Mouse (Mus musculus) MEL (cell line): Measurements from ENCODE around the gene Rgs13. TPM values are rescaled to one million over a fixed set of nuclear protein-coding genes. Genes with fewer than 3 reads are reported as not detected.

Experiments
- DNase-seq: peaks from one replicate; pipeline ENCODE4 v3.0.0; 2011; ENCODE audit warnings: low read depth, low spot score
- H3K27ac ChIP-seq: 2 replicates; pipeline ENCODE4 v1.5.1; 2012; ENCODE audit warnings: low read depth, mild to moderate bottlenecking, control low read depth, low read length, moderate library complexity; ENCODE audit not compliant: control insufficient read depth
- H3K27me3 ChIP-seq, 2 experiments: fragments of 150-350 bp in 1 of 2; sonication (generic) in 1 of 2; 2 replicates each; pipeline ENCODE4 v1.6.1; 2012; ENCODE audit warnings: low read length in 2 of 2, mild to moderate bottlenecking in 2 of 2, improper control_type of control experiment in 1 of 2, moderate library complexity in 1 of 2; ENCODE audit not compliant: insufficient read depth in 2 of 2, control insufficient read depth in 1 of 2
- H3K36me3 ChIP-seq, 2 experiments: 2 replicates each; pipeline ENCODE4 v1.6.1; 2012 to 2014; ENCODE audit warnings: low read length in 2 of 2, improper control_type of control experiment in 1 of 2, inconsistent platforms in 1 of 2, mild to moderate bottlenecking in 1 of 2; ENCODE audit not compliant: insufficient read depth in 2 of 2, control insufficient read depth in 1 of 2
- H3K4me1 ChIP-seq, 2 experiments: fragments of 150-350 bp in 1 of 2; sonication (generic) in 1 of 2; 2 replicates each; pipeline ENCODE4 v1.6.1; 2012; ENCODE audit warnings: low read length in 2 of 2, improper control_type of control experiment in 1 of 2, mild to moderate bottlenecking in 1 of 2; ENCODE audit not compliant: insufficient read depth in 2 of 2, control insufficient read depth in 1 of 2
- H3K4me3 ChIP-seq, 2 experiments: fragments of 150-350 bp in 1 of 2; sonication (generic) in 1 of 2; 2 replicates each; pipeline ENCODE4 v1.5.1; 2012; ENCODE audit warnings: low read depth in 2 of 2, low read length in 2 of 2, mild to moderate bottlenecking in 2 of 2, moderate library complexity in 2 of 2, control low read depth in 1 of 2, improper control_type of control experiment in 1 of 2; ENCODE audit not compliant: control insufficient read depth in 1 of 2, insufficient read depth in 1 of 2
- H3K79me2 ChIP-seq: 2 replicates; pipeline ENCODE4 v1.6.1; 2012; ENCODE audit warnings: mild to moderate bottlenecking, low read length, moderate library complexity; ENCODE audit not compliant: control insufficient read depth, poor library complexity, insufficient read depth
- H3K9ac ChIP-seq: 2 replicates; pipeline ENCODE4 v1.6.1; 2012; ENCODE audit warnings: low read depth, mild to moderate bottlenecking, control low read depth, low read length, moderate library complexity; ENCODE audit not compliant: control insufficient read depth, poor library complexity, severe bottlenecking
- H3K9me3 ChIP-seq: fragments of 150-350 bp; sonication (generic); replicated peaks from 2 replicates; pipeline ENCODE4 v1.6.1; 2012; ENCODE audit warnings: mild to moderate bottlenecking, low read length, improper control_type of control experiment, moderate library complexity; ENCODE audit not compliant: insufficient read depth
- CTCF ChIP-seq, 3 experiments: IDR thresholded peaks in 2 of 3; conservative IDR thresholded peaks in 1 of 3; 2 replicates each; pipeline ENCODE4 v1.5.1; 2011 to 2012; ENCODE audit warnings: low read length in 3 of 3, low read depth in 2 of 3, mild to moderate bottlenecking in 2 of 3, improper control_type of control experiment in 1 of 3, inconsistent platforms in 1 of 3, mixed read lengths in 1 of 3, moderate library complexity in 1 of 3; ENCODE audit not compliant: control insufficient read depth in 1 of 3, insufficient read depth in 1 of 3, poor library complexity in 1 of 3, severe bottlenecking in 1 of 3
- E2F4 ChIP-seq: IDR thresholded peaks from 2 replicates; pipeline ENCODE4 v1.6.1; 2011; ENCODE audit warnings: low read depth, low read length, improper control_type of control experiment, borderline replicate concordance
- ELF1 ChIP-seq: IDR thresholded peaks from 2 replicates; pipeline ENCODE4 v1.6.1; 2014; ENCODE audit warnings: low read depth, mild to moderate bottlenecking, inconsistent platforms, low read length, improper control_type of control experiment, moderate library complexity
- EP300 ChIP-seq, 2 experiments: IDR thresholded peaks; 2 replicates each; pipeline ENCODE4 v1.6.1; 2011; ENCODE audit warnings: improper control_type of control experiment in 2 of 2, low read length in 2 of 2, low read depth in 1 of 2, mild to moderate bottlenecking in 1 of 2
- ETS1 ChIP-seq: IDR thresholded peaks from 2 replicates; pipeline ENCODE4 v1.6.1; 2012; ENCODE audit warnings: low read depth, mild to moderate bottlenecking, inconsistent platforms, low read length, improper control_type of control experiment, moderate library complexity
- GATA1 ChIP-seq: IDR thresholded peaks from 2 replicates; pipeline ENCODE4 v1.6.1; 2011; ENCODE audit warnings: low read depth, low read length, improper control_type of control experiment
- HCFC1 ChIP-seq: IDR thresholded peaks from 2 replicates; pipeline ENCODE4 v1.6.1; 2012; ENCODE audit warnings: low read depth, mild to moderate bottlenecking, inconsistent platforms, low read length, improper control_type of control experiment, moderate library complexity
- KAT2A ChIP-seq: conservative IDR thresholded peaks from 2 replicates; pipeline ENCODE4 v1.6.1; 2012; ENCODE audit warnings: low read depth, low read length, improper control_type of control experiment, inconsistent platforms
- MAFK ChIP-seq: IDR thresholded peaks from 2 replicates; pipeline ENCODE4 v1.6.1; 2011; ENCODE audit warnings: low read depth, mild to moderate bottlenecking, low read length, improper control_type of control experiment, borderline replicate concordance
- MAZ ChIP-seq: IDR thresholded peaks from 2 replicates; pipeline ENCODE4 v1.6.1; 2012; ENCODE audit warnings: low read depth, mild to moderate bottlenecking, inconsistent platforms, low read length, improper control_type of control experiment
- MYB ChIP-seq: IDR thresholded peaks from 2 replicates; pipeline ENCODE4 v1.6.1; 2011; ENCODE audit warnings: mild to moderate bottlenecking, low read depth, low read length, improper control_type of control experiment
- MYC ChIP-seq: IDR thresholded peaks from 2 replicates; pipeline ENCODE4 v1.6.1; 2011; ENCODE audit warnings: low read depth, mild to moderate bottlenecking, low read length, improper control_type of control experiment, moderate library complexity
- NRF1 ChIP-seq: IDR thresholded peaks from 2 replicates; pipeline ENCODE4 v1.6.1; 2014; ENCODE audit warnings: low read depth, mild to moderate bottlenecking, inconsistent platforms, low read length, improper control_type of control experiment, moderate library complexity; ENCODE audit not compliant: poor library complexity, insufficient read depth, severe bottlenecking
- POLR2AphosphoS5 ChIP-seq: IDR thresholded peaks from 2 replicates; pipeline ENCODE4 v1.6.1; 2012; ENCODE audit warnings: low read depth, borderline replicate concordance, mild to moderate bottlenecking, inconsistent platforms, low read length, moderate library complexity, mixed read lengths
- RAD21 ChIP-seq: IDR thresholded peaks from 2 replicates; pipeline ENCODE4 v1.6.1; 2011; ENCODE audit warnings: mild to moderate bottlenecking, low read depth, low read length, improper control_type of control experiment
- RCOR1 ChIP-seq: IDR thresholded peaks from 2 replicates; pipeline ENCODE4 v1.6.1; 2012; ENCODE audit warnings: low read depth, mild to moderate bottlenecking, inconsistent platforms, low read length, improper control_type of control experiment
- UBTF ChIP-seq: IDR thresholded peaks from 2 replicates; pipeline ENCODE4 v1.6.1; 2012; ENCODE audit warnings: low read depth, mild to moderate bottlenecking, inconsistent platforms, low read length, improper control_type of control experiment, moderate library complexity, borderline replicate concordance; ENCODE audit not compliant: insufficient read depth
- ZC3H11A ChIP-seq: IDR thresholded peaks from 2 replicates; pipeline ENCODE4 v1.6.1; 2012; ENCODE audit warnings: low read depth, mild to moderate bottlenecking, inconsistent platforms, low read length, improper control_type of control experiment
- ZMIZ1 ChIP-seq: IDR thresholded peaks from 2 replicates; pipeline ENCODE4 v1.6.1; 2012; ENCODE audit warnings: low read depth, mild to moderate bottlenecking, inconsistent platforms, low read length, improper control_type of control experiment, moderate library complexity
- polyA plus RNA-seq, 2 experiments: library from polyadenylated mRNA; stranded (reverse) in 1 of 2; unstranded in 1 of 2; fragments of >175 nt in 1 of 2; fragments of >200 nt in 1 of 2; gene quantifications; 2 replicates each; pipeline versions ENCODE4 v1.2.1 to v1.2.4; 2012; ENCODE audit warnings: low replicate concordance in 2 of 2, low read depth in 1 of 2; ENCODE audit not compliant: insufficient read length in 2 of 2, insufficient read depth in 1 of 2, missing spikeins in 1 of 2
- total RNA-seq: library from RNA; depleted of rRNA; stranded (reverse); fragments of 300-350 nt; gene quantifications from 2 replicates; pipeline ENCODE4 v1.2.3, GENCODE M21; 2012

Rgs13 gene
- total and polyA plus RNA-seq, 3 experiments = not detected

- Histone ChIP-seq H3K79me2 (no peaks in the 10 kb centered on the region), H3K9me3 (no peaks in the 10 kb centered on the region), H3K27ac (no peak overlapping the region), H3K9ac (no peak overlapping the region), H3K4me1 (no peaks in the 10 kb centered on the region), H3K27me3 (no peaks in the 10 kb centered on the region), H3K4me3 (no peak overlapping the region), H3K36me3 (no peaks in the 10 kb centered on the region)
- no peak for TF ChIP-seq UBTF
- no peak for TF ChIP-seq RAD21
- no peak for TF ChIP-seq EP300 (IDR thresholded peaks at IDR 0.05; ENCODE audit: low read depth in 1 of 2, low read length in 2 of 2)
- TF ChIP-seq CTCF (IDR thresholded peaks at IDR 0.05 in 2 of 3, conservative IDR thresholded peaks at IDR 0.05 in 1 of 3; ENCODE audit: control insufficient read depth in 1 of 3, insufficient read depth in 1 of 3, low read depth in 2 of 3, low read length in 3 of 3, poor library complexity in 1 of 3, severe bottlenecking in 1 of 3) = no peak
- no peak for TF ChIP-seq MAZ
- no peak for TF ChIP-seq NRF1
- no peak for TF ChIP-seq MYC
- TF ChIP-seq ZMIZ1 = no peak
- no peak for TF ChIP-seq MAFK
- no peak for TF ChIP-seq GATA1
- no peak for TF ChIP-seq ETS1
- TF ChIP-seq KAT2A = no peak
- TF ChIP-seq ELF1 = no peak
- DNase-seq = no peak
Measured at GRCm38 (mm10) chr1:144127965-144128364, 49.2 kb downstream of the Rgs13 start.

GRCm38 (mm10) chr1:144120042-144120441 is 57.1 kb downstream of the Rgs13 start:
- no peaks in the 10 kb centered on the region for H3K9me3 ChIP-seq
- TF ChIP-seq ZMIZ1 (no peak), HCFC1 (no peak), KAT2A (no peak), POLR2AphosphoS5 (no peak), MYB (no peak), ZC3H11A (no peak), CTCF (IDR thresholded peaks at IDR 0.05 in 2 of 3, conservative IDR thresholded peaks at IDR 0.05 in 1 of 3; ENCODE audit: control insufficient read depth in 1 of 3, insufficient read depth in 1 of 3, low read depth in 2 of 3, low read length in 3 of 3, poor library complexity in 1 of 3, severe bottlenecking in 1 of 3) (no peak), ETS1 (no peak), E2F4 (no peak), RCOR1 (no peak), EP300 (IDR thresholded peaks at IDR 0.05; ENCODE audit: low read depth in 1 of 2, low read length in 2 of 2) (no peak), MAZ (no peak)
- H3K27me3 ChIP-seq = no peaks in the 10 kb centered on the region
- no peak overlapping the region for H3K9ac ChIP-seq
- H3K79me2 ChIP-seq = no peaks in the 10 kb centered on the region
- no peak overlapping the region for H3K4me3 ChIP-seq
- H3K4me1 ChIP-seq = no peaks in the 10 kb centered on the region
- H3K36me3 ChIP-seq = no peaks in the 10 kb centered on the region
- no peak for DNase-seq
- H3K27ac ChIP-seq = no peak overlapping the region
